ENCODE assay signal across 12 mouse cellular contexts in the genomic region with DNA sequence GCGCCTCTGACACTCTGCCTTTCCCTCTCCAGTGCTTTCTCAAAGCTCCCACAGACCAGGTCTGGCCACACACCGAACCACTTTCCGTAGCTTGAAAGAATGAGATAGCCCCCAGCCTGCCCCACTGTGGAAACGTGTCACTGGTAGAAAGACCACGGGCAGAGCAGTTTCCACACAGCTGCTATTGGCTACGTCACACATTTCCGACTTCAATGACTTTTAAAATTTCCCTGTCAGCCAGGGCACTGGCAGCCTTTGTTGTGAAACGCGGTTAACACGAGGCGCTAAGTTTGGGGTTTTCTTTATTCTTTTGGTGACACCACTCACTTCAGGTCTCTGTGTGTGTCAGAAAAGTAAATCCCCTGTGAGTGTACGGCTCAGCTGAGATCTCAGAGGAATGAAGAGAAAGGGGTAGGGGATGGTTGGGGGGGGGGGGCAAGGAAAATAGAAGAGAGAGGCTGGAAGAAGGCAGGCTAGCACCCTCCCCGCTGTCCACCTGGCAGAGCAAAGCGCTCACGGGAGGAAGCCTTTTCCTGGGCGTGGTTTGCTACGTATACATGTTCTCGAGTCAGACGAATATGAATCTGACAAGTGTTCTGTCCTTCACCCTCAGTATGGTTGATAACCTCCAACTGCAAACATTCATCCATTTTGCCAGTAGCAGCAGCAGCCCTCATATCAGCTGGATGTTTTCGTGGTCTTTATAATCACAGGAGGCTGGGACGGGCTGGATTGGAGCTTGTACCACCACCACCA. TPM values are rescaled to one million over a fixed set of nuclear protein-coding genes. Genes with fewer than 3 reads are reported as not detected.
DNase-seq lines count a peak whose midpoint lies in the region; ATAC-seq lines count a peak whose summit lies in the region.
"Had no signal": no experiment of that assay in that cellular context is flagged by ENCODE, and none has a peak within 500 bp of the region (broad histone marks: within the 10 kb centered on the region; RNA-seq: fewer than 3 reads in every experiment).

No protein-coding gene starts in this region.

- peaks cover 17% of the 10 kb centered on the region for H3K4me1 ChIP-seq in embryonic facial prominence, embryonic 13.5 days
- H3K4me1 ChIP-seq: liver, embryonic 12.5 days; megakaryocyte, embryonic 14.5 days had no signal

- H3K9me3 ChIP-seq in embryonic facial prominence, embryonic 13.5 days: no peaks in the 10 kb centered on the region
- H3K9me3 ChIP-seq: liver, embryonic 12.5 days; megakaryocyte, embryonic 14.5 days; neural tube, embryonic 12.5 days had no signal

- H3K27me3 ChIP-seq in embryonic facial prominence, embryonic 13.5 days: no peaks in the 10 kb centered on the region
- H3K27me3 ChIP-seq: liver, embryonic 12.5 days; neural tube, embryonic 12.5 days had no signal

- WGBS in embryonic facial prominence, embryonic 13.5 days: 83% methylated on average over 21 of the region's 21 CpGs

- H3K4me3 ChIP-seq in embryonic facial prominence, embryonic 13.5 days: no peak overlapping the region
- H3K4me3 ChIP-seq: liver, embryonic 12.5 days; megakaryocyte, embryonic 14.5 days; neural tube, embryonic 12.5 days had no signal

- H3K4me2 ChIP-seq in embryonic facial prominence, embryonic 13.5 days: no peak overlapping the region
- H3K4me2 ChIP-seq: liver, embryonic 12.5 days had no signal

- peak; percentile 37 for DNase-seq in spleen, adult 12 weeks (ENCODE audit: low spot score)
- DNase-seq in spleen, postnatal 4 days (ENCODE audit: low spot score in 2 of 2): no peak
- peak; percentile 52 for DNase-seq in thymus, postnatal 4 days
- no peak for DNase-seq in cerebellum, postnatal 25 days
- DNase-seq in right cerebral cortex, adult 2 months (ENCODE audit: low spot score in 2 of 2): no peak
- DNase-seq: heart, postnatal 10 days; right cerebral cortex, adult 18-20 months had no signal

- H3K9ac ChIP-seq in embryonic facial prominence, embryonic 13.5 days: no peak overlapping the region
- H3K9ac ChIP-seq: liver, embryonic 12.5 days; neural tube, embryonic 12.5 days had no signal

- ATAC-seq in embryonic facial prominence, embryonic 13.5 days (ENCODE audit: insufficient number of reproducible peaks, insufficient read depth, low FRiP score, low TSS enrichment, low read depth): no peak
- ATAC-seq in megakaryocyte-erythroid progenitor cell, adult 5-6 weeks (replicated peaks; ENCODE audit: low FRiP score, low TSS enrichment, poor library complexity, severe bottlenecking): peak; percentile 28; the same call in 1 of the 2 replicates
- ATAC-seq: liver, embryonic 12.5 days had no signal

- peak overlapping the region; percentile 72 for H3K27ac ChIP-seq in embryonic facial prominence, embryonic 13.5 days
- H3K27ac ChIP-seq: liver, embryonic 12.5 days; neural tube, embryonic 12.5 days had no signal

- H3K36me3 ChIP-seq in embryonic facial prominence, embryonic 13.5 days: no peaks in the 10 kb centered on the region
- H3K36me3 ChIP-seq: liver, embryonic 12.5 days; neural tube, embryonic 12.5 days had no signal

RNA-seq across cellular contexts. Expression of gene Fndc1, which starts 47.9 kb away (rescaled TPM):
- polyA plus RNA-seq in embryonic facial prominence, embryonic 13.5 days (2015; fragmentation: Nextera tagmentation; extraction: Ambion mirVana): 22.5 and 23.5 TPM in 2 replicates
- not detected in 2 replicates for total RNA-seq in megakaryocyte-erythroid progenitor cell, adult 5-6 weeks (2014; fragmentation: Nextera tagmentation)
- total RNA-seq in megakaryocyte-erythroid progenitor cell, adult 5-6 weeks (2017): not detected in 2 replicates

RNA-seq across cellular contexts. Expression of gene Tagap, which starts 50.8 kb away (rescaled TPM):
- polyA plus RNA-seq in embryonic facial prominence, embryonic 13.5 days (2015; fragmentation: Nextera tagmentation; extraction: Ambion mirVana): 0.65 and 0.66 TPM in 2 replicates
- 6.7 TPM in 1 of 2 replicates, not detected in the other for total RNA-seq in megakaryocyte-erythroid progenitor cell, adult 5-6 weeks (2014; fragmentation: Nextera tagmentation)
- total RNA-seq in megakaryocyte-erythroid progenitor cell, adult 5-6 weeks (2017): 1.8 and 4.0 TPM in 2 replicates

Comparison
In these comparisons a context has a peak if more than half of its experiments do, and no peak if none do; other contexts are left out.
1. DNase-seq: peak in spleen, adult 12 weeks (single experiment) and thymus, postnatal 4 days (single experiment); none in spleen, postnatal 4 days (0 of 2), cerebellum, postnatal 25 days (0 of 2) and right cerebral cortex, adult 2 months (0 of 2).